Mouse (Mus musculus) bone marrow macrophage, adult 2 months (primary cell): ENCODE data around the gene Gnpat.

ENCODE experiments used
- CTCF ChIP-seq: IDR thresholded peaks from 2 replicates; pipeline ENCODE4 v1.5.1; 2012; ENCODE audit warnings: low read depth, mild to moderate bottlenecking, low read length, moderate library complexity
- POLR2A ChIP-seq: IDR thresholded peaks from 2 replicates; pipeline ENCODE4 v1.6.1; 2012; ENCODE audit warnings: mild to moderate bottlenecking, low read depth, low read length, borderline replicate concordance

DNA sequence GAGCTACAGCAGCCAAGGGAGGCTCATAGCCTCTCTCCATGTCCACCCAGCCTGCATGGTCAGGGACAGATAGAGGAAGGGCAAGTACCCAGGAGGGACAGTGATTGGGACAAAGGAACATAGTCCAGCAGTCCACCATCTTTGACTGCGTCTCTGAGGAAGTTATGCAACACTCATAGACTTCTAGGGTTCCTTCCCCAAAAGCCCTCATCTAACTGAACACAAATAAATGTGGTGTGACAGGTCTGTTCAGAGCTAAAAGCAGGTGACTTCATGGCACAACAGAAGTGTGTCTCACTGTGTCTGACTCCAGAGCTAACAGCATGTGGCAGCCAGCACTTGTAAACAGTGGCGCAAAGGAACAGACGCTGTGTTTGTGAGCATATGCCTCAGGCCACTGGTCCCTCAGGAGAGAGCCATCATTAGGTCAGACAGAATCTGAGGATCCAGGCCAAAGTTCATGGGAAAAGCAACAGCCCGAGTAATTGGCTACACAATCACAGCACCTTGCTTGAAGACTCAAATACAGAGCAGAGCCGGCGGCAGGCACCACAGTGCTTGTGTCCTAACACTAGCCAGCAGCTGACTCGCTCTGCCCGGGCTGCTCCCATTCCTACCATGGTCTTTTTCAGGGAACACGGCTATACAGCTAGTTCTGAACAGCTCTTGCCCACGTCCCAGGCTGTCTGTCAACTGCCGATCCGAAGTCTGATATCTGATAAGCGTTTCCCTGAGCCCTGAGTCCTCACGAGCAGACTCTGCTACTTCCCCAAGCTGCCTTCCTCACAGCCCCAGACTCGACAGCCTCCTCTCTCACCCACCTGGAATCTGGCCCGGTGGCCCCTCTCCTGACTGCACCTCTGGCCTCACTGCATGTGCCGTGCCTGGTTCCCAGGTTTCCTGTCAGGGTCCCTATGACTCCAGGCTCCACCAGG is 49.4 kb downstream of the Gnpat start:
- TF ChIP-seq CTCF: no peak
- TF ChIP-seq POLR2A: no peak
